Mouse (Mus musculus): ENCODE results near the gene Atp2a3.

Gene Atp2a3

DNA sequence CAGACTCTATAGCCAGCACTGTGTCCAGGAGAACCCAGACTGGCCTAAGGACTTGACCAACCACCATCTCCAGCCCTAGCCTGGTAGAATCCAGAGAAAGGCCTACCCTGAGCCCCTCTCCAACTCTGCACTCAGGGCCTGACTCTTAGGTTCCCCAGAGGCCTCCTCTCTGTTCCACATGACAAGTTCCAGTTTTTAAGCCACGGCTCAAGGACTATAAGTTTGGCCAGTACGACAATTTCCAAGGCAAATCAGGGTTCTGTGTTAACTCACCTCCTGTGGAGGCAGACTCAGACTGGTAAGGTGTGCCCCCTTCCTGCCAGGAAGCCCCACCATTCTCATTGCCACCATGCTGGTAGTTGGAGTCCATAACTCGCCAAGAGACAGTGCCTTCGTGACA is 6.8 kb upstream of the Atp2a3 start:
- DNase-seq (ENCODE audit: low read depth, low spot score): no peak

DNA sequence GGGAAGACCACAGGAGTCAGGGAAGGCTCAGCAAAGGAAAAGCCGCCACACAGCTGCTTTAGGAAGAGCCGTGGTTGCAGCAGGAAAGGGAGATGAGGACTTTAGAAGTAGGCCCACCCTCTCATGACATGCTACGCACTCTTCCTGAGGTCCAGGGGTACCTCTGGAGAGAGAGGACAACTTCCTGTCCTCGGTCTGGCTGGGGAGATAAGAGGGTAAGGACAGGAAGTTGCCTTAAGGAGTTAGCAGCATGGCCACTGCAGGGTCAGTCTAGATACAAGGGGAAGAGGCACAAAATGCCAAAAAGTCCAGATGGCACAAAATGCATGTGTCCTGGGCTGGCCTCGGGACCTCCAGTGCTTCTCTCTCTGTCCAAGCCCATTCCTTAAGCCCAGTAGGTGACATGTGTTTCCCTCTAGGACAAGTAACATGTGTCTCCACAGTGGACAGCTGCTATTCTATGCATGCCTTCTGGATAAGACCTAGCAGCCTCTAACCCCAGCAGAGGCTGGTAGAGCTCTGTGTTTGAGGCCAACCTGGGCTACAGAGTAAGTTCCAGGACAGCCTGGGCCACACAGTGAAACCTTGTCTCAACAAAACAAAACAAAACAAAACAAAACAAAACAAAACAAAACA is 5.5 kb upstream of the Atp2a3 start:
- DNase-seq (ENCODE audit: low read depth, low spot score): no peak

DNA sequence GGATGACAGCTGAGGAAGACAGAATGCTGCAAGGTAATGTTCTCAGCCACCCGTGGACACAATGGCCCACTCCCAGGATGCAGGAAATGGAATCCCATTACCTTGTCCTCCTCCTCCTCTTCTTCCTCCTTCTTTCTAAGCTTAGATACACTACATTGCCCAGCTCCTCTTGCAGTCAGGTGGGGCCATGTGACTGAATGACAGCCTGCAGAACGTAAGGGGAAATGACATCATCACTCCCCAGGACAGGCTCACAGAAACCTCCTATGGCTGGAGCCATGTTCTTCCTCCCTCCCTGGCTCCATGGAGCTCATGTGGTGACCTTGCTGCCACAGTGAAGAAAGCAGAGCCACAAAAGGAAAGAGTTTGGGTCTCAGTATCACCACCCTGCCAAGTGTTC is 3.7 kb upstream of the Atp2a3 start:
- peak; percentile 33 for DNase-seq (ENCODE audit: low read depth, low spot score)

DNA sequence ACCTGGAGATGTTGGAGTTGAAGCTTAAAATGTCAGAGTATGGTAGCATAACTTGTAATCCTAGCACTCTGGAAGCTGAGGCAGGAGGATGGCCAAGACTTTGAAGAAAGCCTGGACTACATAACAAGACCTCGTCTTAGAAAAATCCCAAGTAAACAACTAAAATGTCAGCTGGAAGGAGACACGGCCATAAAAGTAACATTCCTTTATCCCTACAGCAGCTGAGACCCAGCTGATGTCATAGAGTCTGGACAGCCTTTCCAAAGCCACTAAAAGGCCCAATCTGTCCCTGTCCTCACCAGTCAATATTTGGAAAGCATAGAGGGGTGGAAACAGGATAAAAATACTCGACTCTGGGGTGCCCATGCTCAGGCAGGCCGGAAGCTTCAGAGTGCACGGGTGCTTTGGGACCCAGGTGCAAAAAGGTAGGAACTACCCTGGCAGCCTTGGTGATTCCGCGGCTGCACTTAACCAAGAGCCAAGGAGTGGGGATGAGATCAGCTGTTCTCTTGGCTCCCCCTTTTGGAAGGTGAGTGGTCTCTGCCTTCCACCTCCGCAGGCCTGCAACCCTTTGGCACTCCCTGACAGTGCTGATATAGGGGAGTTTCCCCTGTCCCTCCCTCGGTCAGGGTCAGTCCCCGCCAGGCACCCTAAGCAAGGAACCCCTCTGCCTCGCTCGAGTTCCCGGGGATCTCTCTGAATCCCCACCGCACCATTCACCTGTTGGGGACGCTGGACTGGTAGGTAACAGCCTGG is 867 bp upstream of the Atp2a3 start:
- no peak for DNase-seq (ENCODE audit: low read depth, low spot score)

DNA sequence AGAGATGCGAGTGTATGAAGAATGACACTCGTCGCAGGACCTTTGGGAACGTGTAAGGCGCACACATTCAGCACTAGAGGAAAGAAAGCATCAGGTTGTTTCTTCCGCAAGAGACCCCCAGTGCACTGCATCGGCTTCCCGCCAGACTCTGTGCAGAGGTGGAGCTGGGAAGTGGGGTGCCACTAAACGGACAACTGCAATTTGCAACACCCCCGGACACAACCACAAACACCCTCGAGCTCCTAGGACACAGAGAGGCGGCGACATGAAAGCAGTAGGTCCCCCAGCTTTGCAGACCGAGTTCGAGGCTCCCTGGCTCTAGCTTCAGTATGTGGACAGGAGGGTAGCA is 272 bp upstream of the Atp2a3 start:
- DNase-seq (ENCODE audit: low read depth, low spot score): no peak

DNA sequence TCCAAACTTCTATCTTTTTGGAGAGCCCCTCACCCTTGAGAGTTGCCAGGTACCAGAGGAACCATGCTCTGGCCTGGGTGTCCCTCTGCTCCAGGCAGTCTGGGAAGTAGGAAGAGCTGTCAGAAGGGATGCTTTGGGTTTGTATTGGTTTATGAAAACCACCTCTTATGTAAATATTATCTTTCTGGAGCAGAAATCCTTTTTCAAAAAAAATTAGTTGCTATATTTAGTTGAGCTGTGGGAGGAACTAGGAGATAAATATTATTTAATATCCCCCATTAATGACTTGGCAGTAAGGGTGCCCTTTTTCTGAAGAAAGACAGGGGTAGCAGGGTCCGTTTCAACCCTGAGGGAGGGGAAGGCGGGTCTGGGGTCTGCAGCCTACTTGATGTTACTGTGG is 1.4 kb downstream of the Atp2a3 start:
- DNase-seq (ENCODE audit: low read depth, low spot score): no peak

DNA sequence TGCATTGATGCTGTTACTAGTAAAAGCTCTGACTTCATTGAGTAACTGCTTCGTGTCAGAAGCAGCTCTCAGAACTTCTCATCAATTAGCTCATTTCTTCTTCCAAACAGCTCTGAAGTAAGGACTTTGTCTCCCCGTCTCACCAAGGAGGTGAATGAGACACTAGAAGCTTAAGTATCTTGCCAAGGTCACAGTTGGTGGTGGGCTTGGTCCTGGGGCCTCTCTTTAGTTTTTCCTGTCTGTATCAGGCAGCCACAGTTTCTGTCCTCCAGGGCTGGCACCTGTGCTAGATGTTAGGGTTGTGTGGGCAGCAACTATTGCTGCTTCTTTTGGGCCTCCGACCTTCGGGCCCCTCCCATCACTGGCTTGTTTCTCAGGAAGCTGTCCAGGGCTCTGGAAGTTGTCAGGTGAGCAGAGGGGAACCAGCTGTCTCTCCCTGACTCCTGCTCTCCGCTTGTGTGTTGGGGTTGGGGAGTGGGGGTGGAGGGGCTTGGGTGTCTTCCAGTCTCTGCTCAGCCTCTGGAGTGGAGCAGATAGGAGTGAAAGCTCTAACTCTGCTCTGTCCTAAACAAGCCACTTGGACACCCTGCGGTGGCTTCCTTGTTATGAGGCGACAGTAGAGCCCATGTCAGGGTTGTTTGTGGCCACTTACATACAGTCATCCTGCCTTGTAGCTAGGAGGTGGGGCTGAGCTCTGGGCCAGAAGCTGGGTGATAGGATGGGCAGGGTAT is 2.3 kb downstream of the Atp2a3 start:
- DNase-seq (ENCODE audit: low read depth, low spot score): no peak

DNA sequence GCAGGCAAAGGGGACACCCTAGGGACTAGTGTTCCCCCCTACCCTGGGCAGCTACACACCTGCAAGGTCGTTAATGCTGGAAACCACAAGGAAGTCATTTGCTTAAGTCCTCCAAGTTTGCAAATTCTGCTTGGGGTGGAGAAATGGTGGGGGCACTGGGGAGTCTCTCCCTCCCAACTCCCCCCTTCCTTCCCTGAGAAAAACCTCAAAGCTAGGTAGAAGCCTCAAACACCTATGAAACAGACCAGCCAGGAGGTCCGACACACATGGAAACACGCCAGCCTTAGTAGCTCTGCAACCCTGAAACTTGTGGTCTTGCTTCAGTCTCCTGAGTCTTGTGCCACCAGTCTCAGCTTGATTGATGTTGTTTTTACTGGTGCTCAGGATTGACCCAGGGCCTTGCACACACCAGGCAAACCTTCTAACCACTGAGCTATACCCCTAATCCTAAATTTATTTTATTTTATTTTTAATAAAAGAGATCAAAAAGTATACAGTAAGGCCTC is 2.9 kb downstream of the Atp2a3 start:
- DNase-seq (ENCODE audit: low read depth, low spot score): no peak

DNA sequence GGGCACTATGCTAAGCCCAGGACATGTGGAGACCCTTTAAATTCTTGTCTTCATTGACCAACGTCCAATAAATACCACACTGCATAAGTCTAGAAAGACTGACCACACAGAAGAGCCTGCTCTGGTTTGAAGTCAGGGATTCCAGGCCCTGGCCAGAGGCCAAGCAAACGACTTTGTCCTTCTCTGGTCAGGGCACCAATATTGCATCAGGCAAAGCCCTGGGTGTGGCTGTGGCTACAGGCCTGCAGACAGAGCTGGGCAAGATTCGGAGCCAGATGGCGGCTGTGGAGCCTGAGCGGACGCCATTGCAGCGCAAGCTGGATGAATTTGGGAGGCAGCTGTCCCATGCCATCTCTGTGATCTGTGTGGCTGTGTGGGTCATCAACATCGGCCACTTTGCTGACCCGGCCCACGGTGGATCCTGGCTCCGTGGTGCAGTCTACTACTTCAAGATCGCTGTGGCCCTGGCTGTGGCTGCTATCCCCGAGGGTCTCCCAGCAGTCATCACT is 14.1 kb downstream of the Atp2a3 start:
- no peak for DNase-seq (ENCODE audit: low read depth, low spot score)

DNA sequence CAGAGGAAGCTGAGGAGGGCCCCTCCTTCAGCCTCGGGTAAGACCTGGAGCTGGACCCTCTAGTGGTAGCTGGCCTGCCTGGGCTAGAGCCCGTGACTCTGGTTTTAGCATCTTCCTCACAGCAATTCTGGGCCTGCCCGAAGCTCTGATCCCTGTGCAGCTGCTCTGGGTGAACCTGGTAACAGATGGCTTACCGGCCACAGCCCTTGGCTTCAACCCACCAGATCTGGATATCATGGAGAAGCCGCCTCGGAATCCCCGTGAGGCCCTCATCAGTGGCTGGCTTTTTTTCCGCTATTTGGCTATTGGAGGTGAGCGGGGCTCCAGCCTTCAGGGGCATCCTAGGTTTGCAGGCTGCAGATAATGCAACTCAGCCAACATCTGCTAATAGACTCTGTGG is 21.5 kb downstream of the Atp2a3 start:
- DNase-seq (ENCODE audit: low read depth, low spot score): no peak

DNA sequence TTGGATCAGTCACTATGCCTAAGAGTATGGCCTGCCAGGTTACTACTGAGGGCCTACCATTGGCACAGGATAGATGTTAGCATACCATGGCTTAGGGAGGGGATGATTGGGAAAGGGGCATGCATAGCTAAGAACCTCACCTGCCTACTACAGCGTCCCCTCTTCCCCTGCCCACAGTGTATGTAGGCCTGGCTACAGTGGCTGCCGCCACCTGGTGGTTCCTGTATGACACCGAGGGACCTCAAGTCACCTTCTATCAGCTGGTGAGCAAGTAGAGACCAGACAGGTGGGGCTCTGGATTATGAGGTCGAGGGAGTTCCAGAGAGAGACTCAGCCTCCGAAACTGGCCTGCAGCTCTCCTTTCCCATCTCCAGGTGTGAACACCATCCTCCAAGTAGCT is 22.3 kb downstream of the Atp2a3 start:
- peak; percentile 45 for DNase-seq (ENCODE audit: low read depth, low spot score)

DNA sequence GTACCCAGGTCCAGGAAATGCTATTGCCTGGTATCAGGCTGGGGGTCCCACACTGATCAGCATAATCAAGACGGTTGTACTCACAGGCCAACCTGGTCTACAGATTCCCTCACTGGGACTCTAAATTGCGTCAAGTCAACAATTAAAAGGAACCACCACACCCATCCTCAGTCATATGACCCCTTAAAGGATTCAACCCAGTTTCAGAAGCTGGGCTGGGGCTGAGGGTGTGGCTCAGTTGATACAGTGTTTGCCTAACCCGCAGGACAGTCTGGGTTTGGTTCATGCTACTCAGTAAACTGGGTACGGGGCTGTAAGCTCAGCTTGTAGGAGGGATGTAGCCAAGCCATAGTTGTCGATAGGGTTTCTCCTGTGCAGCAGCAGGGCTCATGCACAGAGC is 25.8 kb downstream of the Atp2a3 start:
- no peak for DNase-seq (ENCODE audit: low read depth, low spot score)

DNA sequence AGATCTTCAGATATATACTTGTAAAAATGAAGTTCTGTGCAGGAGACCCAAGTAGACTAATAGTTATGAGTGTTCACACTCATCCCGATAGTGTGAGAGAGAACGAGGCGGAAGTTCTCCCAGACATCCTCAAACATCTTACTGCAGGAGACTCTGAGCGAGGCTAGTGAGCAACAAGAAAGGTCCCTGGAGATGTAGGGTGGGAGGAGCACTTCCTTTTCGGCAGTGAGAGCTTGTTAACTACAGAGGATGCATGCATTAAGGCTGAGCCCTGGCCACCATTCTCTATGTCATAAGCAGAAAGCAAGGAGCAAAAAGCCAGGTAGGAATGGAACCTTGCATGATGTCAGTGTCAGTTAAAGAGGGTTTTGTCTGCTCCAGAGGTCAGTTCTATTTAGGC is 26.3 kb downstream of the Atp2a3 start:
- DNase-seq (ENCODE audit: low read depth, low spot score): no peak

DNA sequence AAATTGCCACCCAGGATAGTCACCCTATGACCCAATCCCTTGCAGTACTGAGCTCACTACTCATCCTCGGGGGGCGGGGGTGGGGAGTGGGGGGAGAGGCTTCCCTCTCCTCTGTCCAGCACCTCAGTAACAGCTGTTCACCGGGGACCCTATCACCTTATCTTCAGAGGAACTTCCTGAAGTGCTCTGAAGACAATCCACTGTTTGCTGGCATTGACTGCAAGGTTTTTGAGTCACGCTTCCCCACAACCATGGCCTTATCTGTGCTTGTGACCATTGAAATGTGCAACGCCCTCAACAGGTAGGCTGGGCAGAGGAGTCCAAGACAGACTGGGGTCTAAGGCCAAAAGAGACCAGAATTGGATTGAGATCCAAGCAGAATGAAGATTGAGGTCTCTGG is 26.8 kb downstream of the Atp2a3 start:
- no peak for DNase-seq (ENCODE audit: low read depth, low spot score)

DNA sequence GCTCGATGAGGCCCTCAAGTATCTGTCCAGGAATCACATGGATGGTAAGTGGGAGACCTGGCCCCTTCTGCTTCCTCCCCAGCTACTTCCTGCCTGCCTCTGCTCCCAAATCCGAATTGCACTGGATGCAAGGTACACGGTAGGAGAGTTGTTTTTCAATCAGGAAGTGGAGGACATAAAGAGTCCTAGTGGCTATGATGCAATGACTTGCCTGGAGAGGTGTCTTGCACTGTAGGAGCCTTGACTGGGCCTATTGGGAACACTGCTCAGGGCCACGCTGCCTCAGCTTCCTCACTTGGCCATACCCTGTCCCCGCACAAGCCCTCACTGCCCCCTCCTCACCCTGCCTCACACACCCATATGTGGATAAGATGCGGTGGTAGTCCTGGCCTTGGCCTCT is 28.1 kb downstream of the Atp2a3 start:
- no peak for DNase-seq (ENCODE audit: low read depth, low spot score)

DNA sequence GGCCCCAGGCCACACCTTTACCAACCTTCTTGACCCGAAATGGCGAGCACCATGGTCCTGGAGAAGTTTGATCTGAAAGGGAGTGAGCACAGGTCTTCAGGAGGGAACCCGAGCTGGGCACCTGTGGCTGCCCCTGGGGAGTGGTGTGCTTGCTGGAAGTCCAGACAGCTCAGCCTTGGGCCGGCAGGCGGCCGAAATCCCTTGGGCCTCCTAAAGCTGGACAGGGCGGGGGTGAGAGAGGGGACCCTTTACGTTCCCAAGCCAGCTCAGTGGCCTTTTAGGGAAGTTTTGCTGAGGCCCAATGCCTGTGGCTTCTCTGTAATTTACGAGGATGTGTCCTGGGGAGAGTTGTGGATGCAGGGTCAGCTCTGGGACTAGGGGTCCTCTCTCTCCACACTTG is 29.7 kb downstream of the Atp2a3 start:
- DNase-seq (ENCODE audit: low read depth, low spot score): no peak

DNA sequence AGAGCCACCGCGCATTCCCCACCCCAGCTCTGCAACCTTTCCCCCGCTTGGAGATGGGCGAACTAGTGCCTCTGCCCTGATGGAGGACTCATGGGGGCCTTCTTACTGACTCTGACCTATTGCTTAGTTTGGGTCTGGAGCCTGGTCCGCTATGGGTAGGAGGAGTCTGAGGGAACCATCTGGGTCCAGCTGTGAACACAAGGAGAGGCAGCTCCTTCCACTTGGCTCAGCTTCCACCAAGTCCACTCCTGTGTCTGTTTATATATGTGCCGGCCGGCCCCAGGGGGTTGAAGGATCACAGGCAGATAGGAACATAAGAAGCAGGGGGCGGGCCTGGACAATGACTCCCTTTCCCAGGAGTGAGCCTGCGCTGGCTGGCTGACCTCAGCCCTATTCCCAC is 31.0 kb downstream of the Atp2a3 start:
- DNase-seq (ENCODE audit: low read depth, low spot score): no peak

DNA sequence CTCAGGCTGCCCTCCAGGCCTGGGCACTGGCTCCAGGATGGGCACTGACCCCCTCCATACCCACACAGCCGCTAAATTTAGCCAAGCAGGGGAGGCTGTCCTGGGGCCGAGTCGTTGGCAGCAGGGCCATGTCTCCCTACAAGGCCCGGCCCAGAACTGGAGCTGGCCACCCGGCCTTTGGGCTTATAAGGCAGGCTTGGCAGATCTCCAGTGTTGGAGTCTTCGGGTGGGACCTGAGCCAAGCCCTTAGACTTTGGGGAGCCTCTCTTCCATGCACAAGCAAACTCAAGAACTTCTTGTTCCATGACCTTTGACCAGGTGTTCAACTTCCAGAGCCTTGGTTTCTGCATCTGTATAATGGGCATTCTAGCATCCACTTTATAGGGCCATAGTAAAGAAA is 35.4 kb downstream of the Atp2a3 start:
- DNase-seq (ENCODE audit: low read depth, low spot score): no peak

DNA sequence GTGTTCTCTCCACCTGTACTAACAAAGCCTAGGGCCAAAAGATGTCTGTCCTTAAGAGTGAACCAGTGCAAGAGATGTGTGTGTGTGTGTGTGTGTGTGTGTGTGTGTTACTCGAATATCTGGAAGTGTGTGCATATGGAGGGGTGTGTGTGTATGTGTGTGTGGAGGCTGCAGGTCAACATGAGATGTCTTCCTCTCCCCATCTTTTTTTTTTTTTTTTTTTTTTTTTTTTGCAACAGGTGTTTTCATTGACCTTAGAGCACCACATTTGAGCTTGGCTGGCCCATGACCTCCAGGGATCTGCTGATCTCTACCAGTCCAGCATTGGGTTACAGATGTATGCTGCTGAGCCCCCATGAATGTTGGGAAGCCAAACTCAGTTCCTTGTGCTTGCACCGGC is 35.8 kb downstream of the Atp2a3 start:
- no peak for DNase-seq (ENCODE audit: low read depth, low spot score)

DNA sequence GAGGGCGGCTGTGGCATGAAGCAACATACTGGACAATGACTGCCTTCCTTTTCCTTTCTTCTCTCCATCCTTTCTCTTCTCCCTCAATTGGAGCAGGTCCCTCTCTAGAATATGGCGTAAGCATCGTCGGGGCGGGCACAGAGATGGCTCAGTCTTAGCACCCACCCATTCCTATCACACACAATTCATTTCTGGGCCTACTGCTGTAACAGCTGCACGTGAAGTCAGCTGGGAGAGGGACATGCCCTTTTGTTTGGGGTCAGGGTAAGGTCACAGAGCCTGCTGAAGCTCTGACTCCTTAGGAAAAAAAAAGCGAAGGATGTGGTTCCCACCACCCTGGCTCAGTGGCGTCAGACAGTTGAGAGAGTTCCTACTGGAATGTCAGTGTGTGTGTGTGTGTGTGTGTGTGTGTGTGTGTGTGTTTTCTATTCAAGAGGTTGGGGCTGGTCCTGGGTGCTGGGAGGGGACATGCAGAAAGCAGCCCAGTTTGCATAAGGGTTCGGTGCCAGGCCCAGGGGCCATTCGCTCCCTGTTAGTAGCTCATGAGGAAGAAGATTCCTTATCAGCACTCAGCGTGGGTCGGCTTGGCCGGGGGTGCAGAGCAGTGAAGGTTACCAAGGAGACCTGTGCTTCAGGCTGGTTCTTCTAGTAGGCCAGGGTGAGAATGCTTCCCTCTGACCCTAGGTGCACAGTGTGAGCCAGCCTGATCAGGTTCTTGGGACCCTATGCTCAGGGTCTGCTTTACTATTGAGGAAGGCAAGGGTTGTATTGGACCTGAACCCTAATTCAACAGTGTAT is 36.8 kb downstream of the Atp2a3 start:
- DNase-seq (ENCODE audit: low read depth, low spot score): no peak

DNA sequence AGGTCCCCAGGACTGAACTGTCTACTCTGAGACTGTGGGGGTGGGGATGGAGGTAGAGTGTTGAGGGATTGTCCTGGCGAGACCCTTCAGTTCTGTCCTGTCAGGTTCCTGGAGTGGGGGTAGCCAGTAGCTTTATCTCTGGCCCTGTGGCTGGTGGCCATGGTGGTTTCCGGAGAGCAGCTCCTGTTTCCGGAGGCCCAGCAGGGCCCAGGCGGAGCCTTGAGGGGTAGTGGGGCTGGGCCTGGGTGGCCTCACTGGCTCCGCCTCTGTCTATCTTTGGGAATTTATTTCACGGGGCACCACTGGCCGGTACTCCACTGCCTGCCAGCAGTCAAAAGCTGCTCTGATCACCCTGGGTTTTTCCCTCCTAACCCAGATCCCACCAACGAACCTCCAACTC is 37.8 kb downstream of the Atp2a3 start, which contains the start of gene P2rx1:
Gene P2rx1 (plus strand): TSS at position 333 of the 400 bp plus-strand sequence.
- DNase-seq (ENCODE audit: low read depth, low spot score): no peak

DNA sequence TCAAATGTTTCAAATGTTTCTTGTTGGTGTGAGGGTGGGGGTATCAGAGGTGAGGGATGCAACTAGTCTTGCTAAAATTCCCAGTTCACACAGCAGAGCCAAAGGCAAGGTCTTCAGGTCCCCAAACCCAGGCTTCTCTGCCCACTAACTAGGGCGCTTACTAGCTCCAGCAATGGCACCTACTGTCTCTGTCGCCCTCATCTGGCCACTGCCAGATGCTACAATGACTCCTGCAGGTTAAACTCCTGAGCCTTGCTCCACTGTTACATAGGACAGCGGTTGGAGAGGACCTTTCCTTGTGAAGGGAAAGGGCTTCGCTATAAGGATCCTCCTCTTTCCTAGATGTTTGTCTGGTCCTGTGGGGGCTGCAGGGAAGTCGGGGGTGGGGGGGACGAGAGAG is 40.1 kb downstream of the Atp2a3 start:
- DNase-seq (ENCODE audit: low read depth, low spot score): peak; percentile 85

All from CD4-positive, CD25-positive, alpha-beta regulatory T cell, adult 2 months (primary cell).